Mouse (Mus musculus) bone marrow, adult 2 months (tissue): ENCODE data around the gene Plekhj1.

Source experiments
- CTCF ChIP-seq: fragments of 200-500 bp; IDR thresholded peaks from 2 replicates; pipeline ENCODE4 v1.5.1; 2011; ENCODE audit warnings: low read length, control low read depth; ENCODE audit not compliant: control insufficient read depth, insufficient read depth
- POLR2A ChIP-seq: fragments of 200-500 bp; IDR thresholded peaks from 2 replicates; pipeline ENCODE4 v1.6.1; 2011; ENCODE audit warnings: low read depth, mild to moderate bottlenecking, control low read depth, low read length, borderline replicate concordance; ENCODE audit not compliant: control insufficient read depth

DNA sequence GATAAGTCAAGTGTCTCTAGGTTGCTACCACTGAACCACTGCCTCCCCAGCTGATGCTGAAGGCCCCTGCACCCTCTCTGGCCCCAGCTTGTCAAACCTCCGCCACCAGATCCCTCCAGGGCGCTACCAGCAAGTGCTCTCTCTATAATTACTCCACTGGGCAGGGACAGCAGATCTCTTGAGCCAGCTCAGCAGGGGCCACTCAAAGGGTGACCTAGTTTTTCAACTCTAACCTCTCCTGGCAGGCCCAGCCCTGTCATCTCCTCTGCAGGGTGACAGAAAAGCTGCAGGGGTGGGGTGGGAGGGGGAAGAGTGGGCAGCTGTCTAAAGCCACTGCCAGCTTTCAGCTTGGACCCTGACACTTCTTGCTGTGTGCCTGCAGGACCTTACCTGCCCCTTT is 39.4 kb upstream of the Plekhj1 start:
- TF ChIP-seq CTCF (no peak), POLR2A (no peak)
